Mouse (Mus musculus) erythroblast, embryonic 14.5 days (primary cell): ENCODE measurements around the gene Chpf. TPM values are rescaled to one million over a fixed set of nuclear protein-coding genes. Genes with fewer than 3 reads are reported as not detected.

Experiments used
- H3K27me3 ChIP-seq: 2 replicates; pipeline ENCODE4 v1.6.1; 2012; ENCODE audit warnings: inconsistent platforms; ENCODE audit not compliant: control insufficient read depth
- H3K36me3 ChIP-seq: 2 replicates; pipeline ENCODE4 v1.6.1; 2012; ENCODE audit warnings: mild to moderate bottlenecking, inconsistent platforms; ENCODE audit not compliant: control insufficient read depth
- H3K4me1 ChIP-seq: 2 replicates; pipeline ENCODE4 v1.6.1; 2012; ENCODE audit warnings: inconsistent platforms; ENCODE audit not compliant: control insufficient read depth
- H3K4me3 ChIP-seq: replicated peaks from 2 replicates; pipeline ENCODE3; 2012; ENCODE audit warnings: moderate library complexity, mild to moderate bottlenecking, inconsistent platforms
- H3K9me3 ChIP-seq: 2 replicates; pipeline ENCODE4 v1.6.1; 2012; ENCODE audit warnings: low read length, inconsistent platforms, mixed read lengths; ENCODE audit not compliant: control insufficient read depth
- GATA1 ChIP-seq: IDR thresholded peaks from 2 replicates; pipeline ENCODE4 v1.6.1; 2012; ENCODE audit warnings: low read length, inconsistent platforms, mixed read lengths
- TAL1 ChIP-seq: IDR thresholded peaks from 3 replicates; pipeline ENCODE4 v1.6.1; 2012; ENCODE audit warnings: low read length, inconsistent platforms, mixed read lengths
- polyA plus RNA-seq: library from polyadenylated mRNA; stranded (reverse); fragments of >175 nt; gene quantifications from 2 replicates; pipeline ENCODE4 v1.2.3, GENCODE M21; 2012

The Chpf gene
- polyA plus RNA-seq, 1 experiment = 0.30 TPM

DNA sequence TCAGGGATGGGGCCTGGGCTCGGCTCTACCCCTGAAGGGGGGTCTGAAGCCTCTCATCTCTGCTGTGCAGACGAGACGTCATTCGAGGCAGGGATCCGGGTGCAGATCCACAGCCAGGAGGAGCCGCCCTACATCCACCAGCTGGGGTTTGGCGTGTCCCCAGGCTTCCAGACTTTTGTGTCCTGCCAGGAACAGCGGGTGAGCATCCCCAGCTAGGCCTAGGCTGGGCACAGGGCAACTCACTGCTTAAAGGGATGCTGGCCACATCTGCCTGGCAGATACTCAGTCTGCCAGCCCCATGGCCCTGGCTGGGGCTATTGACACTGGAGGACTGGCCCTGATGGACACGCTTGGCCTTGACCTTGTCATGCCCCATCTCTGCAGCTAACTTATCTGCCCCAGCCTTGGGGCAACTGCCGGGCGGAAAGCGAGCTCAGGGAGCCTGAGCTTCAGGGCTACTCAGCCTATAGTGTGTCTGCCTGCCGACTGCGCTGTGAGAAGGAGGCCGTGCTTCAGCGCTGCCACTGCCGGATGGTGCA lies 9.8 kb downstream of the Chpf start:
- no peak for TF ChIP-seq GATA1
- TF ChIP-seq TAL1 = no peak
- Histone ChIP-seq H3K9me3 (no peaks in the 10 kb centered on the region), H3K36me3 (peaks cover 3% of the 10 kb centered on the region; the same call in 1 of the 2 replicates), H3K4me1 (peaks cover 17% of the 10 kb centered on the region), H3K27me3 (peaks cover 36% of the 10 kb centered on the region), H3K4me3 (no peak overlapping the region)

GRCm38 (mm10) chr1:75467215-75467927 lies 11.7 kb downstream of the Chpf start:
- peaks cover 37% of the 10 kb centered on the region for H3K4me1 ChIP-seq
- no peaks in the 10 kb centered on the region for H3K9me3 ChIP-seq
- H3K27me3 ChIP-seq = peaks cover 36% of the 10 kb centered on the region
- H3K36me3 ChIP-seq = no peaks in the 10 kb centered on the region
- no peak for TF ChIP-seq TAL1
- no peak for TF ChIP-seq GATA1
- H3K4me3 ChIP-seq = no peak overlapping the region

DNA sequence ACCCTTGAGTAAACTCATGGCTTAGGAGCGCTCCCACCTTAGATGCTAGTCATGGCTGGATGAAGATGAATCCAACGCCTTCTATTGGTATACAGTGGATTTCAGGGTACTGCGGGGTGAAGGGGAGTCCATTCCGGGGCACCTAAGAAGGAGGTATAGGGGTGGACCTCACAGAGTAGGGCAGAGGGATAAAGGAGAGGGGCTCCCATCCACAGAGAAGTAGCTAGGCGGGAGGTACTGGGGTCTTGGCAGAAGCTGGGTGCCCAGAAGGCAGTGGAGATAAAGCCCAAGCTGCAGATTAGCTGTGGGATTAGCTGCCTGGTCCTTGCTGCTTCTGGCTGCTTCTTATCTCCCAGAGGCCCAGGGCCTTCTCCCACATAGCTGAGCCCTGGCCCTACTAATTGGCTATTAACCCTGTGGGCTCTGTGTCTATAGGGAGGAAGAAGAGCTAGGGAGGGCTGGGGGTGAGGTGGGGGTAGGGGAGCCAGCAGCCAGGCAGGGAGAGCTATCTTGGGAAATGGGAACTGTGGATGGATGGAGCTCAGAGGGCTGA lies 15.4 kb downstream of the Chpf start:
- Histone ChIP-seq H3K36me3 (no peaks in the 10 kb centered on the region; the same call in 1 of the 2 replicates), H3K4me1 (peaks cover 53% of the 10 kb centered on the region), H3K4me3 (peak overlapping the region; percentile 8), H3K9me3 (peaks cover 3% of the 10 kb centered on the region; the same call in 1 of the 2 replicates), H3K27me3 (peaks cover 50% of the 10 kb centered on the region)
- peak; percentile 24; the same call in 1 of the 3 replicates for TF ChIP-seq TAL1
- TF ChIP-seq GATA1 = peak; percentile 69

DNA sequence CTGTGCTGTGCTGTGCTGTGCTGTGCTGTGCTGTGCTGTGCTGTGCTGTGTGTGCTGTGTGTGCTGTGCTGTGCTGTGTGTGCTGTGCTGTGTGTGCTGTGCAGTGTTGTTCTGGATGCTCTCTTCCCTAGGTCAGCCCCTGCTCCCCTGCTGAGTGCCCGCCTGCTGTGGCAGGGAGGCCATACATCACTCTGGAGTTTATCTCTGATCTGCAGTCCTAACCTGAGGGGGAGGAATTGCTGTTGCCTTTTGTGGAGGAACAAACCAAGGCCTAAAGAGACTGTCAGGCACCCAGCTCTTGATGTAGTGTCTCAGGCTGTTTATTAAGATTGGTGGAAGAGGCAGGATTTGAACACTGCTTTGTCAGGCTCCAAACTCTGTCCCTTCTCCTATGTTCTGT lies 16.5 kb downstream of the Chpf start:
- H3K4me1 ChIP-seq = peaks cover 64% of the 10 kb centered on the region
- H3K4me3 ChIP-seq = no peak overlapping the region
- no peaks in the 10 kb centered on the region; the same call in 1 of the 2 replicates for H3K36me3 ChIP-seq
- TF ChIP-seq TAL1 = no peak
- no peak for TF ChIP-seq GATA1
- H3K9me3 ChIP-seq = peaks cover 3% of the 10 kb centered on the region; the same call in 1 of the 2 replicates
- peaks cover 56% of the 10 kb centered on the region for H3K27me3 ChIP-seq

GRCm38 (mm10) chr1:75460297-75460696 lies 18.8 kb downstream of the Chpf start:
- no peaks in the 10 kb centered on the region; the same call in 1 of the 2 replicates for H3K36me3 ChIP-seq
- no peak overlapping the region for H3K4me3 ChIP-seq
- peaks cover 65% of the 10 kb centered on the region for H3K27me3 ChIP-seq
- peaks cover 67% of the 10 kb centered on the region for H3K4me1 ChIP-seq
- peaks cover 3% of the 10 kb centered on the region; the same call in 1 of the 2 replicates for H3K9me3 ChIP-seq
- no peak for TF ChIP-seq GATA1
- TF ChIP-seq TAL1 = no peak

DNA sequence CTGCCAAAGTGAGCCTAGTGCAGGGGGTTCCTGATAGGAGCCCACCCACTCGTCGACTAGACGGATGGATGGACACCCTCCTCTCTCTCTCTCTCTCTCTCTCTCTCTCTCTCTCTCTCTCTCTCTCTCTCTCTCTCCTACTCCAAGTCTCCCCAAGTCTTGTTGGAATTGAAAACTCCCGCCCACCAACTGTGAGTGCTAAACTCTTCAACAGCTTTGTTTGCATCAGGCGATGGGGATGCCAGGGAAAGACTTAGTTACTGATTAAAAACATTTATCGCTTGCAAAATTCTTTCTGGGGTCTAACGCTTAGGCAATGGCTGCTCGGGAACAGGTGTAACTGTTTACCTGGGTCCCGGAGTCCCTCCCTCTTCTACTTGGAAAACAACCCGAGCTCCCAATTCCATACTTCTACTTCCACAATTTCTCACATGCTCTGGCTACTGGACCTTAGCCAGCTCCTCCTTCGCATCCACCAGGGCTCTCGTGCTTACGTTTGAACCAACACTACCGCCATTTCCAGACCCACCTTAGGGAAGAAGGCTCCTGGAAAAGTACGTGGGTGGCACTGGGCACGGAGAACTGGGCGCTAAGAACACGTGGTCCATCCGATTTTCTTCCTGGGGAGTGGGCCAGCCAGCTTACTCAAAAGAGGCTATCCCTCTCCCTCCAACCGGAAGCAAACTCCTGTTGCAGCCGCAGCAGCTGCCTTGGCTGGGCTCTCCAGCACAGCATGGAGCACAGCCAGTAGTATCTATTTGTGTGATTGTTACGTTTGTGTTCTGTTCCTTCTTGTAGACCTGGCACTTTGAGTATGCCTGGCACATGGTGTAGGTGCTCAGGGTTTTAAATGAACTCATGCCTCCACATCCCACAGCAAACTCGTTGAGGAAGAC lies 20.1 kb downstream of the Chpf start:
- Histone ChIP-seq H3K36me3 (no peaks in the 10 kb centered on the region; the same call in 1 of the 2 replicates), H3K9me3 (peaks cover 3% of the 10 kb centered on the region; the same call in 1 of the 2 replicates), H3K4me1 (peaks cover 54% of the 10 kb centered on the region), H3K27me3 (peaks cover 74% of the 10 kb centered on the region), H3K4me3 (peak overlapping the region; percentile 23)
- TF ChIP-seq TAL1 = no peak
- TF ChIP-seq GATA1 = no peak

GRCm38 (mm10) chr1:75458025-75458788 lies 20.9 kb downstream of the Chpf start:
- Histone ChIP-seq H3K36me3 (no peaks in the 10 kb centered on the region; the same call in 1 of the 2 replicates), H3K27me3 (peaks cover 83% of the 10 kb centered on the region), H3K4me3 (peak overlapping the region; percentile 23), H3K4me1 (peaks cover 46% of the 10 kb centered on the region), H3K9me3 (peaks cover 3% of the 10 kb centered on the region; the same call in 1 of the 2 replicates)
- TF ChIP-seq TAL1 (no peak), GATA1 (no peak)

GRCm38 (mm10) chr1:75457710-75458024 lies 21.4 kb downstream of the Chpf start:
- Histone ChIP-seq H3K27me3 (peaks cover 88% of the 10 kb centered on the region), H3K4me3 (no peak overlapping the region), H3K9me3 (peaks cover 3% of the 10 kb centered on the region; the same call in 1 of the 2 replicates), H3K36me3 (no peaks in the 10 kb centered on the region; the same call in 1 of the 2 replicates), H3K4me1 (peaks cover 40% of the 10 kb centered on the region)
- TF ChIP-seq TAL1 (no peak), GATA1 (no peak)
